Mouse (Mus musculus) erythroblast, embryonic 14.5 days (primary cell): ENCODE data around the gene Ntpcr.

Experiments
- GATA1 ChIP-seq: IDR thresholded peaks from 2 replicates; pipeline ENCODE4 v1.6.1; 2012; ENCODE audit warnings: low read length, inconsistent platforms, mixed read lengths
- TAL1 ChIP-seq: IDR thresholded peaks from 3 replicates; pipeline ENCODE4 v1.6.1; 2012; ENCODE audit warnings: low read length, inconsistent platforms, mixed read lengths

DNA sequence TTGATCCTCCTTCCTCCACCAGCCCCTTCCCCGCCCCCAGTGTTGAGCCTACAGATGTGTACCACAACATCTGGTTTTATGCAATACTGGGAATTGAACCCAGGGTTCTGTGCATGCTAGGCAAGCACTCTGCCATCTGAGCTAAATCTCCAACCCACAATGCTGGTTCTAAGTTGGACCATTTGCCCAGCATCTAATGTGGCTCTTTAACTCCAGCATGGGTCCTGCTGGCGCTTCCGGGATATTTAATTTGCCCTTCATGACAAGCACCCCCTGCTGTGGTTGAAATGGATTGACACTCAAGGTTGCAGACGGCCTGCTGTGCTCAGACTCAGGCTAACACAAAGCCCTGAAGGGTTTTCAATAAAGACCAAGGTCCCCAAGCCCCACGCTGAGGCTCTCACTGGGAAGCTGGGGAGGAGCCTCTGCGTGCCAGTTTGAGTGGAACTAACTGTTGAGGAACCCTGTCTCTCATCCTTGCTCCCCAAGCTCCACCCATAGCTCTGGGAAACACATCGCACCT, 43.6 kb downstream of the Ntpcr start:
- no peak for TF ChIP-seq TAL1
- no peak for TF ChIP-seq GATA1
